Mouse (Mus musculus) urinary bladder, postnatal 36 days (tissue): ENCODE results near the gene Dio1.
A peak's percentile ranks its signal among the peaks of the same experiment; 100 is the strongest.

Experiments
- DNase-seq, 2 experiments: peaks; one replicate each; pipeline ENCODE4 v3.0.0; 2022; ENCODE audit warnings: low spot score in 2 of 2, mixed read lengths in 1 of 2

Dio1 gene

GRCm38 (mm10) chr4:107306966-107307365 is at the start of gene Dio1:
Gene Dio1 (minus strand): TSS chr4:107307169.
- DNase-seq, result no peak

- no peak for DNase-seq
These were observed 47.6 kb upstream of the Dio1 start for GRCm38 (mm10) chr4:107354543-107354942.

GRCm38 (mm10) chr4:107354126-107354525 is 47.2 kb upstream of the Dio1 start:
- no peak for DNase-seq

- no peak for DNase-seq
These were observed 46.6 kb upstream of the Dio1 start for GRCm38 (mm10) chr4:107353612-107354011.

GRCm38 (mm10) chr4:107351368-107351767 is 44.4 kb upstream of the Dio1 start:
- DNase-seq, result no peak

- DNase-seq, result no peak
These were observed 42.5 kb upstream of the Dio1 start for GRCm38 (mm10) chr4:107349311-107350008.

GRCm38 (mm10) chr4:107348529-107349310 is 41.8 kb upstream of the Dio1 start:
- DNase-seq, result no peak

- DNase-seq, result no peak
These were observed 40.3 kb upstream of the Dio1 start for GRCm38 (mm10) chr4:107347221-107347620.

GRCm38 (mm10) chr4:107344612-107345011 is 37.6 kb upstream of the Dio1 start:
- DNase-seq, result no peak

GRCm38 (mm10) chr4:107341354-107341753 is 34.4 kb upstream of the Dio1 start:
- DNase-seq, result no peak

GRCm38 (mm10) chr4:107337455-107337854 is 30.5 kb upstream of the Dio1 start:
- DNase-seq, result no peak

GRCm38 (mm10) chr4:107336356-107336755 is 29.4 kb upstream of the Dio1 start:
- no peak for DNase-seq

GRCm38 (mm10) chr4:107333514-107333913 is 26.5 kb upstream of the Dio1 start:
- DNase-seq, result no peak

GRCm38 (mm10) chr4:107328530-107328929 is 21.6 kb upstream of the Dio1 start:
- DNase-seq, result no peak

GRCm38 (mm10) chr4:107323113-107323512 is 16.1 kb upstream of the Dio1 start:
- no peak for DNase-seq

- DNase-seq, result no peak
These were observed 14.1 kb upstream of the Dio1 start for GRCm38 (mm10) chr4:107321041-107321440.

- no peak for DNase-seq
These were observed 11.7 kb upstream of the Dio1 start for GRCm38 (mm10) chr4:107318646-107319045.

- no peak for DNase-seq
These were observed 7.5 kb upstream of the Dio1 start for GRCm38 (mm10) chr4:107314479-107314805.

GRCm38 (mm10) chr4:107313690-107314478 is 6.9 kb upstream of the Dio1 start, which contains the start of gene Yipf1:
Gene Yipf1 (plus strand): TSS chr4:107314363.
- peak; percentile 89 to 92 for DNase-seq

- no peak for DNase-seq
These were observed 3.4 kb downstream of the Dio1 start for GRCm38 (mm10) chr4:107303531-107303930.

GRCm38 (mm10) chr4:107302832-107303231 is 4.1 kb downstream of the Dio1 start:
- no peak for DNase-seq

- DNase-seq, result no peak
These were observed 4.7 kb downstream of the Dio1 start for GRCm38 (mm10) chr4:107302221-107302620.
